Mouse (Mus musculus) kidney, postnatal 0 days (tissue): Measurements from ENCODE around the gene Wfdc15a. TPM values are rescaled to one million over a fixed set of nuclear protein-coding genes. Genes with fewer than 3 reads are reported as not detected.

Source experiments
- ATAC-seq: fragments of 200-750 bp; cut with Nextera tagmentation; replicated peaks from 2 replicates; pipeline ENCODE4 v1.8.0; 2017; ENCODE audit warnings: low read depth, moderate number of reproducible peaks, moderate TSS enrichment, moderate library complexity; ENCODE audit not compliant: low FRiP score
- DNase-seq: peaks from one replicate; pipeline ENCODE4 v3.0.0-alpha.2; 2016; ENCODE audit warnings: low spot score
- H3K27ac ChIP-seq: fragments of 300-500 bp; sonication (generic); 2 replicates; pipeline ENCODE4 v1.5.1; 2014; ENCODE audit warnings: mild to moderate bottlenecking
- H3K27me3 ChIP-seq: fragments of 300-500 bp; sonication (generic); 2 replicates; pipeline ENCODE4 v1.6.1; 2014; ENCODE audit warnings: low read length, mixed read lengths; ENCODE audit not compliant: insufficient read depth
- H3K36me3 ChIP-seq: fragments of 300-500 bp; sonication (generic); 2 replicates; pipeline ENCODE4 v1.6.1; 2014; ENCODE audit warnings: low read length, mixed read lengths; ENCODE audit not compliant: insufficient read depth
- H3K4me1 ChIP-seq: fragments of 300-500 bp; sonication (generic); replicated peaks from 2 replicates; pipeline ENCODE4 v1.6.1; 2014; ENCODE audit warnings: antibody characterized with exemption, low read length, mixed read lengths; ENCODE audit not compliant: insufficient read depth
- H3K4me2 ChIP-seq: fragments of 300-500 bp; sonication (generic); 2 replicates; pipeline ENCODE4 v1.6.1; 2014; ENCODE audit warnings: mild to moderate bottlenecking, low read length, moderate library complexity, mixed read lengths
- H3K4me3 ChIP-seq: fragments of 300-500 bp; sonication (generic); replicated peaks from 2 replicates; pipeline ENCODE4 v1.5.1; 2014; ENCODE audit warnings: low read depth, low read length
- H3K9ac ChIP-seq: fragments of 300-500 bp; sonication (generic); 2 replicates; pipeline ENCODE4 v1.6.1; 2014; ENCODE audit warnings: low read depth, low read length
- H3K9me3 ChIP-seq: fragments of 300-500 bp; sonication (generic); replicated peaks from 2 replicates; pipeline ENCODE4 v1.6.1; 2016; ENCODE audit warnings: low read length, inconsistent platforms, mixed read lengths
- CTCF ChIP-seq: IDR thresholded peaks from 2 replicates; pipeline ENCODE4 v1.5.1; 2016; ENCODE audit warnings: antibody characterized with exemption, low read depth, mild to moderate bottlenecking, moderate library complexity
- WGBS: fragments of 180-500 bp; shearing (Covaris S2); extraction: QIAGEN DNeasy Blood & Tissue Kit; methylation state at CpG from one replicate; pipeline ENCODE4 v1.1.7; 2014; 5-methylcytosine and 5-hydroxymethylcytosine counted together
- polyA plus RNA-seq: library from polyadenylated mRNA; unstranded; fragments of >200 nt; fragmentation: Nextera tagmentation; extraction: Ambion mirVana; gene quantifications from 2 replicates; pipeline ENCODE4 v1.2.1, GENCODE M21; 2015

Wfdc15a gene
- polyA plus RNA-seq, 1 experiment from 2014 or later: not detected

- Histone ChIP-seq H3K4me2 (no peak overlapping the region), H3K9ac (no peak overlapping the region), H3K27ac (no peak overlapping the region), H3K27me3 (no peaks in the 10 kb centered on the region), H3K9me3 (no peaks in the 10 kb centered on the region), H3K36me3 (no peaks in the 10 kb centered on the region), H3K4me3 (no peak overlapping the region), H3K4me1 (no peaks in the 10 kb centered on the region)
- WGBS: 66% methylated on average over 11 of the region's 11 CpGs
- ATAC-seq (no peak), DNase-seq (no peak)
- no peak for TF ChIP-seq CTCF
Observed at GRCm38 (mm10) chr2:164161515-164162055, 38.3 kb downstream of the Wfdc15a start.

- no peak for TF ChIP-seq CTCF
- Histone ChIP-seq H3K4me3 (no peak overlapping the region), H3K27ac (no peak overlapping the region), H3K4me2 (no peak overlapping the region), H3K36me3 (no peaks in the 10 kb centered on the region), H3K9me3 (no peaks in the 10 kb centered on the region), H3K9ac (no peak overlapping the region), H3K27me3 (no peaks in the 10 kb centered on the region), H3K4me1 (no peaks in the 10 kb centered on the region)
- whole genome bisulfite sequencing: 77% methylated on average over 2 of the region's 2 CpGs
- DNase-seq (no peak), ATAC-seq (no peak)
Observed at GRCm38 (mm10) chr2:164158838-164159237, 41.1 kb downstream of the Wfdc15a start.

GRCm38 (mm10) chr2:164156158-164156557, 43.8 kb downstream of the Wfdc15a start:
- H3K9ac ChIP-seq: no peak overlapping the region
- H3K4me3 ChIP-seq: no peak overlapping the region
- WGBS: 83% methylated on average over 7 of the region's 7 CpGs
- peaks cover 14% of the 10 kb centered on the region for H3K36me3 ChIP-seq
- no peak for TF ChIP-seq CTCF
- H3K4me1 ChIP-seq: no peaks in the 10 kb centered on the region
- H3K27ac ChIP-seq: no peak overlapping the region
- H3K9me3 ChIP-seq: no peaks in the 10 kb centered on the region
- ATAC-seq (no peak), DNase-seq (no peak)
- H3K27me3 ChIP-seq: no peaks in the 10 kb centered on the region
- H3K4me2 ChIP-seq: no peak overlapping the region

- Histone ChIP-seq H3K36me3 (peaks cover 14% of the 10 kb centered on the region), H3K9me3 (no peaks in the 10 kb centered on the region), H3K4me1 (0 out of 2 replicates have a peak, but pooled peaks cover 5% of the 10 kb centered on the region), H3K9ac (no peak overlapping the region), H3K4me2 (no peak overlapping the region), H3K4me3 (no peak overlapping the region), H3K27me3 (no peaks in the 10 kb centered on the region), H3K27ac (no peak overlapping the region)
- 88% methylated on average over 10 of the region's 10 CpGs for WGBS
- ATAC-seq (no peak), DNase-seq (no peak)
- TF ChIP-seq CTCF: no peak
Observed at GRCm38 (mm10) chr2:164154007-164154406, 45.9 kb downstream of the Wfdc15a start.

GRCm38 (mm10) chr2:164152341-164152740, 47.6 kb downstream of the Wfdc15a start:
- no peaks in the 10 kb centered on the region for H3K9me3 ChIP-seq
- H3K36me3 ChIP-seq: peaks cover 14% of the 10 kb centered on the region
- H3K27ac ChIP-seq: no peak overlapping the region
- TF ChIP-seq CTCF: no peak
- WGBS: 90% methylated on average over 11 of the region's 11 CpGs
- no peak overlapping the region for H3K4me2 ChIP-seq
- H3K4me1 ChIP-seq: 0 out of 2 replicates have a peak, but pooled peaks cover 5% of the 10 kb centered on the region
- ATAC-seq (no peak), DNase-seq (no peak)
- no peaks in the 10 kb centered on the region for H3K27me3 ChIP-seq
- H3K4me3 ChIP-seq: no peak overlapping the region
- no peak overlapping the region for H3K9ac ChIP-seq

GRCm38 (mm10) chr2:164150086-164150760, 49.7 kb downstream of the Wfdc15a start:
- Histone ChIP-seq H3K9me3 (no peaks in the 10 kb centered on the region), H3K9ac (no peak overlapping the region), H3K4me1 (0 out of 2 replicates have a peak, but pooled peaks cover 5% of the 10 kb centered on the region), H3K4me2 (no peak overlapping the region), H3K27me3 (no peaks in the 10 kb centered on the region), H3K27ac (no peak overlapping the region), H3K36me3 (peaks cover 14% of the 10 kb centered on the region), H3K4me3 (no peak overlapping the region)
- DNase-seq: peak; percentile 50
- TF ChIP-seq CTCF: no peak
- ATAC-seq: no peak
- WGBS: 33% methylated on average over 14 of the region's 14 CpGs

Other genes with a start within 250 kb of the Wfdc15a start
- gene Ywhab, start 205.2 kb downstream of the Wfdc15a start, polyA plus RNA-seq: 261 and 288 TPM in 2 replicates
- gene Pabpc1l, start 174.7 kb downstream of the Wfdc15a start, polyA plus RNA-seq: 2.7 and 4.0 TPM in 2 replicates
- gene Stk4, start 129.8 kb downstream of the Wfdc15a start, polyA plus RNA-seq: 15.2 and 17.1 TPM in 2 replicates
- 42.3 and 49.8 TPM in 2 replicates for gene Tomm34, start 129.0 kb downstream of the Wfdc15a start, polyA plus RNA-seq
- 0.14 and 0.27 TPM in 2 replicates for gene Kcns1, start 29.0 kb downstream of the Wfdc15a start, polyA plus RNA-seq
- not detected in 2 replicates for gene Wfdc5, start 17.4 kb downstream of the Wfdc15a start, polyA plus RNA-seq
- gene Wfdc12, start 9.5 kb downstream of the Wfdc15a start, polyA plus RNA-seq: not detected in 2 replicates
- 306 and 341 TPM in 2 replicates for gene Wfdc15b, start 21.5 kb upstream of the Wfdc15a start, polyA plus RNA-seq
- not detected in 2 replicates for gene Svs2, start 38.3 kb upstream of the Wfdc15a start, polyA plus RNA-seq
- not detected in 2 replicates for gene Svs3b, start 56.5 kb upstream of the Wfdc15a start, polyA plus RNA-seq
- gene Svs4, start 78.3 kb upstream of the Wfdc15a start, polyA plus RNA-seq: not detected in 2 replicates
- gene Svs3a, start 89.1 kb upstream of the Wfdc15a start, polyA plus RNA-seq: not detected in 2 replicates
- not detected in 2 replicates for gene Svs6, start 116.6 kb upstream of the Wfdc15a start, polyA plus RNA-seq
- not detected in 2 replicates for gene Svs5, start 132.6 kb upstream of the Wfdc15a start, polyA plus RNA-seq
- gene Slpi, start 189.0 kb upstream of the Wfdc15a start, polyA plus RNA-seq: 4.8 and 9.6 TPM in 2 replicates
- gene Rbpjl, start 203.0 kb upstream of the Wfdc15a start, polyA plus RNA-seq: not detected in 2 replicates
- 0.46 and 0.62 TPM in 2 replicates for gene Matn4, start 205.0 kb upstream of the Wfdc15a start, polyA plus RNA-seq
- 183 and 227 TPM in 2 replicates for gene Sdc4, start 243.8 kb upstream of the Wfdc15a start, polyA plus RNA-seq